Mouse (Mus musculus) MEL (cell line): ENCODE data around the gene Ccdc120. TPM values are rescaled to one million over a fixed set of nuclear protein-coding genes. Genes with fewer than 3 reads are reported as not detected.

Experiments
- DNase-seq: peaks from one replicate; pipeline ENCODE4 v3.0.0; 2011; ENCODE audit warnings: low read depth, low spot score
- H3K27ac ChIP-seq: 2 replicates; pipeline ENCODE4 v1.5.1; 2012; ENCODE audit warnings: low read depth, mild to moderate bottlenecking, control low read depth, low read length, moderate library complexity; ENCODE audit not compliant: control insufficient read depth
- H3K27me3 ChIP-seq, 2 experiments: fragments of 150-350 bp in 1 of 2; sonication (generic) in 1 of 2; 2 replicates each; pipeline ENCODE4 v1.6.1; 2012; ENCODE audit warnings: low read length in 2 of 2, mild to moderate bottlenecking in 2 of 2, improper control_type of control experiment in 1 of 2, moderate library complexity in 1 of 2; ENCODE audit not compliant: insufficient read depth in 2 of 2, control insufficient read depth in 1 of 2
- H3K36me3 ChIP-seq, 2 experiments: 2 replicates each; pipeline ENCODE4 v1.6.1; 2012 to 2014; ENCODE audit warnings: low read length in 2 of 2, improper control_type of control experiment in 1 of 2, inconsistent platforms in 1 of 2, mild to moderate bottlenecking in 1 of 2; ENCODE audit not compliant: insufficient read depth in 2 of 2, control insufficient read depth in 1 of 2
- H3K4me1 ChIP-seq, 2 experiments: fragments of 150-350 bp in 1 of 2; sonication (generic) in 1 of 2; 2 replicates each; pipeline ENCODE4 v1.6.1; 2012; ENCODE audit warnings: low read length in 2 of 2, improper control_type of control experiment in 1 of 2, mild to moderate bottlenecking in 1 of 2; ENCODE audit not compliant: insufficient read depth in 2 of 2, control insufficient read depth in 1 of 2
- H3K4me3 ChIP-seq, 2 experiments: fragments of 150-350 bp in 1 of 2; sonication (generic) in 1 of 2; 2 replicates each; pipeline ENCODE4 v1.5.1; 2012; ENCODE audit warnings: low read depth in 2 of 2, low read length in 2 of 2, mild to moderate bottlenecking in 2 of 2, moderate library complexity in 2 of 2, control low read depth in 1 of 2, improper control_type of control experiment in 1 of 2; ENCODE audit not compliant: control insufficient read depth in 1 of 2, insufficient read depth in 1 of 2
- H3K79me2 ChIP-seq: 2 replicates; pipeline ENCODE4 v1.6.1; 2012; ENCODE audit warnings: mild to moderate bottlenecking, low read length, moderate library complexity; ENCODE audit not compliant: control insufficient read depth, poor library complexity, insufficient read depth
- H3K9ac ChIP-seq: 2 replicates; pipeline ENCODE4 v1.6.1; 2012; ENCODE audit warnings: low read depth, mild to moderate bottlenecking, control low read depth, low read length, moderate library complexity; ENCODE audit not compliant: control insufficient read depth, poor library complexity, severe bottlenecking
- H3K9me3 ChIP-seq: fragments of 150-350 bp; sonication (generic); replicated peaks from 2 replicates; pipeline ENCODE4 v1.6.1; 2012; ENCODE audit warnings: mild to moderate bottlenecking, low read length, improper control_type of control experiment, moderate library complexity; ENCODE audit not compliant: insufficient read depth
- BHLHE40 ChIP-seq: IDR thresholded peaks from 2 replicates; pipeline ENCODE4 v1.6.1; 2012; ENCODE audit warnings: low read depth, mild to moderate bottlenecking, inconsistent platforms, low read length, improper control_type of control experiment, borderline replicate concordance
- CHD1 ChIP-seq: IDR thresholded peaks from 2 replicates; pipeline ENCODE4 v1.6.1; 2012; ENCODE audit warnings: low read depth, mild to moderate bottlenecking, inconsistent platforms, low read length, improper control_type of control experiment
- CTCF ChIP-seq, 3 experiments: IDR thresholded peaks in 2 of 3; conservative IDR thresholded peaks in 1 of 3; 2 replicates each; pipeline ENCODE4 v1.5.1; 2011 to 2012; ENCODE audit warnings: low read length in 3 of 3, low read depth in 2 of 3, mild to moderate bottlenecking in 2 of 3, improper control_type of control experiment in 1 of 3, inconsistent platforms in 1 of 3, mixed read lengths in 1 of 3, moderate library complexity in 1 of 3; ENCODE audit not compliant: control insufficient read depth in 1 of 3, insufficient read depth in 1 of 3, poor library complexity in 1 of 3, severe bottlenecking in 1 of 3
- E2F4 ChIP-seq: IDR thresholded peaks from 2 replicates; pipeline ENCODE4 v1.6.1; 2011; ENCODE audit warnings: low read depth, low read length, improper control_type of control experiment, borderline replicate concordance
- ELF1 ChIP-seq: IDR thresholded peaks from 2 replicates; pipeline ENCODE4 v1.6.1; 2014; ENCODE audit warnings: low read depth, mild to moderate bottlenecking, inconsistent platforms, low read length, improper control_type of control experiment, moderate library complexity
- EP300 ChIP-seq, 2 experiments: IDR thresholded peaks; 2 replicates each; pipeline ENCODE4 v1.6.1; 2011; ENCODE audit warnings: improper control_type of control experiment in 2 of 2, low read length in 2 of 2, low read depth in 1 of 2, mild to moderate bottlenecking in 1 of 2
- GABPA ChIP-seq: IDR thresholded peaks from 2 replicates; pipeline ENCODE4 v1.6.1; 2012; ENCODE audit warnings: low read depth, mild to moderate bottlenecking, inconsistent platforms, low read length, improper control_type of control experiment, moderate library complexity
- GATA1 ChIP-seq: IDR thresholded peaks from 2 replicates; pipeline ENCODE4 v1.6.1; 2011; ENCODE audit warnings: low read depth, low read length, improper control_type of control experiment
- JUND ChIP-seq: IDR thresholded peaks from 2 replicates; pipeline ENCODE4 v1.6.1; 2011; ENCODE audit warnings: low read depth, mild to moderate bottlenecking, improper control_type of control experiment, low read length
- KAT2A ChIP-seq: conservative IDR thresholded peaks from 2 replicates; pipeline ENCODE4 v1.6.1; 2012; ENCODE audit warnings: low read depth, low read length, improper control_type of control experiment, inconsistent platforms
- MAFK ChIP-seq: IDR thresholded peaks from 2 replicates; pipeline ENCODE4 v1.6.1; 2011; ENCODE audit warnings: low read depth, mild to moderate bottlenecking, low read length, improper control_type of control experiment, borderline replicate concordance
- MAX ChIP-seq: IDR thresholded peaks from 2 replicates; pipeline ENCODE4 v1.6.1; 2011; ENCODE audit warnings: low read length, improper control_type of control experiment
- MYB ChIP-seq: IDR thresholded peaks from 2 replicates; pipeline ENCODE4 v1.6.1; 2011; ENCODE audit warnings: mild to moderate bottlenecking, low read depth, low read length, improper control_type of control experiment
- MYC ChIP-seq: IDR thresholded peaks from 2 replicates; pipeline ENCODE4 v1.6.1; 2011; ENCODE audit warnings: low read depth, mild to moderate bottlenecking, low read length, improper control_type of control experiment, moderate library complexity
- NELFE ChIP-seq: IDR thresholded peaks from 2 replicates; pipeline ENCODE4 v1.6.1; 2011; ENCODE audit warnings: low read depth, low read length, improper control_type of control experiment
- NRF1 ChIP-seq: IDR thresholded peaks from 2 replicates; pipeline ENCODE4 v1.6.1; 2014; ENCODE audit warnings: low read depth, mild to moderate bottlenecking, inconsistent platforms, low read length, improper control_type of control experiment, moderate library complexity; ENCODE audit not compliant: poor library complexity, insufficient read depth, severe bottlenecking
- POLR2A ChIP-seq, 2 experiments: IDR thresholded peaks; 2 replicates each; pipeline ENCODE4 v1.6.1; 2011 to 2012; ENCODE audit warnings: low read length in 2 of 2, mild to moderate bottlenecking in 2 of 2, control low read depth in 1 of 2, improper control_type of control experiment in 1 of 2, low read depth in 1 of 2, moderate library complexity in 1 of 2; ENCODE audit not compliant: control insufficient read depth in 1 of 2, insufficient read depth in 1 of 2, poor library complexity in 1 of 2
- POLR2AphosphoS5 ChIP-seq: IDR thresholded peaks from 2 replicates; pipeline ENCODE4 v1.6.1; 2012; ENCODE audit warnings: low read depth, borderline replicate concordance, mild to moderate bottlenecking, inconsistent platforms, low read length, moderate library complexity, mixed read lengths
- RAD21 ChIP-seq: IDR thresholded peaks from 2 replicates; pipeline ENCODE4 v1.6.1; 2011; ENCODE audit warnings: mild to moderate bottlenecking, low read depth, low read length, improper control_type of control experiment
- SIN3A ChIP-seq: IDR thresholded peaks from 2 replicates; pipeline ENCODE4 v1.6.1; 2012; ENCODE audit warnings: low read length, improper control_type of control experiment, inconsistent platforms
- TCF12 ChIP-seq: IDR thresholded peaks from 2 replicates; pipeline ENCODE4 v1.6.1; 2014; ENCODE audit warnings: low read depth, mild to moderate bottlenecking, inconsistent platforms, low read length, improper control_type of control experiment, moderate library complexity
- ZMIZ1 ChIP-seq: IDR thresholded peaks from 2 replicates; pipeline ENCODE4 v1.6.1; 2012; ENCODE audit warnings: low read depth, mild to moderate bottlenecking, inconsistent platforms, low read length, improper control_type of control experiment, moderate library complexity
- ZNF384 ChIP-seq: IDR thresholded peaks from 2 replicates; pipeline ENCODE4 v1.6.1; 2012; ENCODE audit warnings: low read depth, mild to moderate bottlenecking, inconsistent platforms, low read length, improper control_type of control experiment
- polyA plus RNA-seq, 2 experiments: library from polyadenylated mRNA; stranded (reverse) in 1 of 2; unstranded in 1 of 2; fragments of >175 nt in 1 of 2; fragments of >200 nt in 1 of 2; gene quantifications; 2 replicates each; pipeline versions ENCODE4 v1.2.1 to v1.2.4; 2012; ENCODE audit warnings: low replicate concordance in 2 of 2, low read depth in 1 of 2; ENCODE audit not compliant: insufficient read length in 2 of 2, insufficient read depth in 1 of 2, missing spikeins in 1 of 2
- total RNA-seq: library from RNA; depleted of rRNA; stranded (reverse); fragments of 300-350 nt; gene quantifications from 2 replicates; pipeline ENCODE4 v1.2.3, GENCODE M21; 2012; rRNA removed

The Ccdc120 gene
- total RNA-seq (3.9 and 5.8 TPM in 2 replicates), polyA plus RNA-seq (10 to 100 TPM in 1 of 2 experiments, not detected in 1; 12.2 TPM)

DNA sequence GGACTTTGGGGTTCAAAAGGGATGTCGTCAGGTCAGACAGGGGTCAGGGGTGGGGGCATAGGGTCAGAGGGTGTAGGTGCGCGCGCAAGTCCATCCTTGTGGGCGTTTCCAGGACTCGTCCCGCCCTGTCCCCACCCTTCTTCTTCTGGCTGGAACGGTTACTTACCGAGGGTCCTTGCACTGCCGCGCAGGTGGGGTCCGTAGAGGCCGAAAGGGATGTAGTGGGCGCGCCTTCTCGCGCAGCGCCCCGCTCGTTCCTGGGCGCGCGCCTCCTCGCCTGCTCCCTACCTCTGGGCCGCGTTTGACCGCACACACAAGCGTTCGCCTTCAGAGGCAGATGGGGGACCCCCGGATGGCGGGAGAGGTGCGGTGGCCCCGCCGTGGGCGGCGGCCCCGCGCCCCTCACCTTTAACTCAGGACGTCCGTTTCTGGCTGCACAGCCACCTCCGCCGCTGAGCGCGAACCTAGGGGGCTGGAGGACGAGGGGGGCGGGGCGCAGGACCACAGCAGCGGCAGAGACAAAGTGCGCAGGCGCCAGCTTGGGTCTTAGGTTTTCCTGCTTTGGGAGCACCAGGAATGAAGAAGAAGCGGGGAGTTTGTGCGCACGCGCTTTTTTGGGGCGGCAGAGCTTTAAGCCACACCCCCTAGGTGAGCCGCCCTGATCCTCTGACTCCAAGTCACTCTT lies at the start of gene Ccdc120:
Gene Ccdc120 (minus strand): TSS at position 474 of the 685 bp plus-strand sequence.
- H3K27me3 ChIP-seq = no peaks in the 10 kb centered on the region
- peaks cover 0 to 6% of the 10 kb centered on the region in 2 experiments; a peak in 1 of 4 replicates for H3K36me3 ChIP-seq
- DNase-seq = peak; percentile 81
- H3K27ac ChIP-seq = no peak within 1 kb of the TSS
- peak within 1 kb of the TSS; percentile 71 to 84 for H3K4me3 ChIP-seq
- TF ChIP-seq BHLHE40 (no peak), MYB (no peak), ELF1 (0 out of 2 replicates have a peak, but pooled peaks have one; percentile 14), POLR2A (IDR thresholded peaks at IDR 0.05; ENCODE audit: control insufficient read depth in 1 of 2, insufficient read depth in 1 of 2, low read depth in 1 of 2, low read length in 2 of 2, poor library complexity in 1 of 2) (peak in 1 of 2 experiments; percentile 31; a peak in 1 of 4 replicates), MYC (no peak), GABPA (no peak), EP300 (IDR thresholded peaks at IDR 0.05; ENCODE audit: low read depth in 1 of 2, low read length in 2 of 2) (no peak), GATA1 (no peak), KAT2A (no peak), SIN3A (no peak), NELFE (peak; percentile 11; the same call in 1 of the 2 replicates), ZNF384 (no peak), POLR2AphosphoS5 (no peak), NRF1 (peak; percentile 81), MAFK (no peak), CTCF (IDR thresholded peaks at IDR 0.05 in 2 of 3, conservative IDR thresholded peaks at IDR 0.05 in 1 of 3; ENCODE audit: control insufficient read depth in 1 of 3, insufficient read depth in 1 of 3, low read depth in 2 of 3, low read length in 3 of 3, poor library complexity in 1 of 3, severe bottlenecking in 1 of 3) (no peak), CHD1 (no peak), E2F4 (no peak), ZMIZ1 (no peak), TCF12 (no peak), JUND (no peak), RAD21 (no peak), MAX (0 out of 2 replicates have a peak, but pooled peaks have one; percentile 9)
- H3K4me1 ChIP-seq = peaks cover 2 to 9% of the 10 kb centered on the region in 2 experiments; a peak in 3 of 4 replicates
- H3K9me3 ChIP-seq = no peaks in the 10 kb centered on the region
- H3K79me2 ChIP-seq = no peaks in the 10 kb centered on the region
- peak within 1 kb of the TSS; percentile 71 for H3K9ac ChIP-seq
